Mouse (Mus musculus): ENCODE data around the gene Plcd3.

DNA sequence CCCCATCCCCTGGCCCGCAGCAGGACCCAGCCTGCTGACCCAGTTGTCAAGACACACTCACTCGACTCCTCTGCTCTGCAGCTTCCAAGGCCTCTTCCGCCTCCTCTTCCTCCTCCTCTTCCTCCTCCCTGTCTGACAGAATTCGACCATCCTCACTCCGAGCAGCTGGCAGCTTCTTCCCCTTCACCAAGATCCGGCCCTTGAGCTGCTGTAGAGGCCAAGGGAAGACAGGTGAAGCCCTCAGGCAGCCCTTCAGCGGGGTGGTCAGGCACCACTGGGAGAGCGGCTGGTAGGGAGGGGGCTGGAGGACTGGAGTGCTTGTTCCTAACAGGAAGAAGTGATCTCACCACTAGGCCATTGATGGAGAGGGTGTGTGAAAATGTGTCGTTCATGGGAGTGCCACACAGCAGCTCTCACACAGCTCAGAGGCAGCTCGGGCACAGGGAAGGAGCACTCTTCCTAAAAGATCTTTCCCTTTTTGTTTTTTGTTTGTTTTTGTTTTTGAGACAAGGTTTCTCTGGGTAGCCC, 26.6 kb downstream of the Plcd3 start:
- TF ChIP-seq CTCF (IDR thresholded peaks at IDR 0.05; ENCODE audit: low read depth, low read length), result no peak
- TF ChIP-seq POLR2A (IDR thresholded peaks at IDR 0.05; ENCODE audit: extremely low read depth, insufficient read depth, low read length), result no peak
